Mouse (Mus musculus): Measurements from ENCODE around the gene Map4k4.

Gene Map4k4

GRCm38 (mm10) chr1:39936934-39937333 lies 36.2 kb downstream of the Map4k4 start:
- no peak for DNase-seq

- no peak for DNase-seq
Measured at GRCm38 (mm10) chr1:39937609-39938008, 36.9 kb downstream of the Map4k4 start.

- DNase-seq: no peak
Measured at GRCm38 (mm10) chr1:39939401-39939800, 38.7 kb downstream of the Map4k4 start.

GRCm38 (mm10) chr1:39940342-39940741 lies 39.6 kb downstream of the Map4k4 start:
- no peak for DNase-seq

GRCm38 (mm10) chr1:39941237-39942179 lies 40.8 kb downstream of the Map4k4 start:
- peak; percentile 50 for DNase-seq

GRCm38 (mm10) chr1:39942935-39943334 lies 42.2 kb downstream of the Map4k4 start:
- no peak for DNase-seq

GRCm38 (mm10) chr1:39944306-39944971 lies 43.7 kb downstream of the Map4k4 start:
- no peak for DNase-seq

- DNase-seq: no peak
Measured at GRCm38 (mm10) chr1:39944972-39945323, 44.2 kb downstream of the Map4k4 start.

GRCm38 (mm10) chr1:39946391-39946790 lies 45.7 kb downstream of the Map4k4 start:
- no peak for DNase-seq

GRCm38 (mm10) chr1:39947179-39947578 lies 46.5 kb downstream of the Map4k4 start:
- peak; percentile 45 for DNase-seq

GRCm38 (mm10) chr1:39947701-39948359 lies 47.1 kb downstream of the Map4k4 start:
- no peak for DNase-seq

GRCm38 (mm10) chr1:39949205-39949604 lies 48.5 kb downstream of the Map4k4 start:
- no peak for DNase-seq

GRCm38 (mm10) chr1:39949790-39950462 lies 49.2 kb downstream of the Map4k4 start:
- no peak for DNase-seq

- DNase-seq: no peak
Measured at GRCm38 (mm10) chr1:39950590-39950989, 49.9 kb downstream of the Map4k4 start.

- no peak for DNase-seq
Measured at GRCm38 (mm10) chr1:39954652-39955051, 53.9 kb downstream of the Map4k4 start.

GRCm38 (mm10) chr1:39956712-39957111 lies 56.0 kb downstream of the Map4k4 start:
- DNase-seq: no peak

GRCm38 (mm10) chr1:39957981-39958380 lies 57.3 kb downstream of the Map4k4 start:
- no peak for DNase-seq

- no peak for DNase-seq
Measured at GRCm38 (mm10) chr1:39960623-39961022, 59.9 kb downstream of the Map4k4 start.

- DNase-seq: no peak
Measured at GRCm38 (mm10) chr1:39961113-39961512, 60.4 kb downstream of the Map4k4 start.

- DNase-seq: no peak
Measured at GRCm38 (mm10) chr1:39962321-39962720, 61.6 kb downstream of the Map4k4 start.

- no peak for DNase-seq
Measured at GRCm38 (mm10) chr1:39962840-39963239, 62.1 kb downstream of the Map4k4 start.

GRCm38 (mm10) chr1:39963821-39964220 lies 63.1 kb downstream of the Map4k4 start:
- DNase-seq: no peak

- no peak for DNase-seq
Measured at GRCm38 (mm10) chr1:39964427-39964826, 63.7 kb downstream of the Map4k4 start.
